Mouse (Mus musculus): ENCODE data around the gene Mgat4b.

DNA sequence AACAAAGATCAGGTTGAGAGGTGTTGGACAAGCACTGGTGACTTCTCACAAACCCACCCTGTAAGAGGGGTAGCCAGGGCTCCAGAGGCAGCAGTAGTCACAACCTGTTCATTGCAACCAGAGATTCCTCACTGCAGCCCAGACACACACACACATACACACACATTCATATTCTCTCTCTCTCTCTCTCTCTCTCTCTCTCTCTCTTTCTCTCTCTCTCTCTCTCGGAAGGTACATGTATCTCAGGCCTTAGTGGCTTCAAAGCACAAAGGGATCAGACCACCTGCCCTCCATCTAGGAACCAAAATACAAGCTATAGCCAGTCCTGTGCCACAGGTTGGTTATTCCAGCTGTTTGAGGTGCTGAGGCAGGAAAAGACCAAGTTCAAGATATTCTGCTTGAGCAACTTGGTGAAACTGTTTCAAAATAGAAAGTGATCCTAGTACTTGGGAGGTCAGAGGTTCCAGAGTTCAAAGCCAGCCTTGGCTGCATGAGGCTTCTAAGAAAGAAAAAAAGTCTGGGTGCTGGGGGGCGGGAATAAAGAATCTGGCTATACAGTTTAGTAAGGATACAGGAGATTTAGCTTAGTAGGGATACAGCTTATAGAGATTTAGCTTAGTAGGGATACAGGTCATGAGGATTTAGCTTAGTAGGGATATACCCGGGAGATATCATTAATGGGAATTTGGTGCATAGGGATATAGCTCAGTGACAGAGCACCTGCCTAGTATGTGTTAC lies 801 bp downstream of the Mgat4b start:
- TF ChIP-seq ZNF384 (IDR thresholded peaks at IDR 0.05; ENCODE audit: low read depth, low read length) (no peak), CHD2 (IDR thresholded peaks at IDR 0.05; ENCODE audit: low read depth, low read length) (no peak), MAFK (IDR thresholded peaks at IDR 0.05; ENCODE audit: insufficient read depth, low read depth, low read length) (no peak), HCFC1 (IDR thresholded peaks at IDR 0.05; ENCODE audit: borderline replicate concordance, insufficient read depth, low read length) (no peak), ZC3H11A (IDR thresholded peaks at IDR 0.05; ENCODE audit: borderline replicate concordance, low read depth, low read length) (no peak)
